Mouse (Mus musculus): ENCODE results near the gene Id4. TPM values are rescaled to one million over a fixed set of nuclear protein-coding genes. Genes with fewer than 3 reads are reported as not detected.

Gene Id4
- total RNA-seq (2014; rRNA removed) (158 and 201 TPM in 2 replicates), polyA plus RNA-seq (2015; fragmentation: Nextera tagmentation; extraction: Ambion mirVana) (95.1 and 116 TPM in 2 replicates)

DNA sequence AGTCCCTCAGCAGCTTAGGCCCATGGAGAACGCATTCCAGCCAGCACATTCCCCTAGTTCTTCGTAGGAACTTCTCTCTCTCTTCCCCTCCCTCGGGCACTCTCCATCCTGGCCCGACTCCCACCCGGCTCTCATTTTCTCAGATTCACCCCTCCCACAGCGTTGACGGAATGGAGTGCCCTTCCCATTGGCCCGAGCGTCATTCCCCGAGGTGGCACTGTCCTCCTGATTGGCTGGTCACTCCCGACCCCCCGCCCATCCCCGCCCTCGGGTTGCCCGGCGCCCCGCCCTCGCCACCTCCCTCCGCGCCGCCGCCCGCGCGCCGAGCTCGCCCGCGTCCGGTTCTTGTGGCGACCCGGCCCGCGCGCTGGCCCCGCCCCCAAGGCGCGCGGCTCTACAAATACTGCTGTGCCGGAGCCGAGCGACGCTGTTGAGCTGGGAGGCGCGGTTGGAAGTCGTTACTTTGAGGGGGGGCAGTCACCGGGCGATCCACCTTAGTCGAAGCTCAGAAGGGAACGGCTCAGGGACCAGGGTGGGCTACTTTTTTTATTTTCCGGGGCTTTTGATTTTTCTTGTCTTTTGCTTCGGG lies at the start of gene Id4:
TSS of gene Id4 (plus strand) at position 539 of the 589 bp plus-strand sequence.
- Histone ChIP-seq H3K9ac (replicated peaks; ENCODE audit: low read length, poor library complexity, severe bottlenecking) (peak within 1 kb of the TSS; percentile 94), H3K4me2 (ENCODE audit: low read depth, low read length, poor library complexity, severe bottlenecking) (peak within 1 kb of the TSS; percentile 53), H3K9me3 (ENCODE audit: low read length) (no peaks in the 10 kb centered on the region), H3K4me3 (ENCODE audit: low read depth, low read length) (peak within 1 kb of the TSS; percentile 87), H3K27ac (ENCODE audit: low read depth, low read length) (peak within 1 kb of the TSS; percentile 93), H3K27me3 (ENCODE audit: insufficient read depth, low read length) (no peaks in the 10 kb centered on the region), H3K4me1 (ENCODE audit: insufficient read depth, low read length) (no peaks in the 10 kb centered on the region), H3K36me3 (ENCODE audit: insufficient read depth, low read length) (no peaks in the 10 kb centered on the region)
- peak; percentile 96 for ATAC-seq (ENCODE audit: low FRiP score)
- peak; percentile 98 for DNase-seq (ENCODE audit: low spot score)
- under 1% methylated on average over 46 of the region's 52 CpGs for WGBS
- peak; percentile 1; the same call in 1 of the 2 replicates for TF ChIP-seq CTCF (IDR thresholded peaks at IDR 0.05)

DNA sequence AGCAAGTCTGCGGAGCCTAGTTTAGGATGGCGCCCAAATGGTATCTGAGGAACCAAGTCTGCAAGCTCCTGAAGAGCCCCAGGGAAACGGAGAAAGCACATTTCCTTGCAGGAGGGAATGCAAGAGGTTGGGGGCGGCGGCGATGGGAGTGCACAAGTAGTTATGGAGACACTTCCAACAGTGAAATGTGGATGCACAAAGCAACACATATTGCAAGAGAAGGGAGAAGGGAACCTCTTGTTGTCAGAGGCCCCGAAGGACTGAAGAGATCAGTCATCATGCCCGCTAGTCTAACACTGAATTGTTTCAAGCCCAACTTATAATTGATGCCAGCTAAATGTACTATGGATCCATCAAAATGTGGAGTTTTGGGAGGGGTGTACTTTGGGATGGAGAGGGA lies 33.9 kb upstream of the Id4 start:
- Histone ChIP-seq H3K4me1 (ENCODE audit: insufficient read depth, low read length) (no peaks in the 10 kb centered on the region), H3K4me2 (ENCODE audit: low read depth, low read length, poor library complexity, severe bottlenecking) (peak overlapping the region; percentile 74), H3K27ac (ENCODE audit: low read depth, low read length) (peak overlapping the region; percentile 43; the same call in 1 of the 2 replicates), H3K36me3 (ENCODE audit: insufficient read depth, low read length) (no peaks in the 10 kb centered on the region), H3K4me3 (ENCODE audit: low read depth, low read length) (peak overlapping the region; percentile 20; the same call in 1 of the 2 replicates), H3K27me3 (ENCODE audit: insufficient read depth, low read length) (no peaks in the 10 kb centered on the region), H3K9me3 (ENCODE audit: low read length) (no peaks in the 10 kb centered on the region), H3K9ac (replicated peaks; ENCODE audit: low read length, poor library complexity, severe bottlenecking) (0 out of 2 replicates have a peak overlapping the region, but pooled peaks have one; percentile 13)
- no peak for TF ChIP-seq CTCF (IDR thresholded peaks at IDR 0.05)
- DNase-seq (ENCODE audit: low spot score) (peak; percentile 42), ATAC-seq (ENCODE audit: low FRiP score) (no peak)
- WGBS, result 22% methylated on average over 8 of the region's 8 CpGs

DNA sequence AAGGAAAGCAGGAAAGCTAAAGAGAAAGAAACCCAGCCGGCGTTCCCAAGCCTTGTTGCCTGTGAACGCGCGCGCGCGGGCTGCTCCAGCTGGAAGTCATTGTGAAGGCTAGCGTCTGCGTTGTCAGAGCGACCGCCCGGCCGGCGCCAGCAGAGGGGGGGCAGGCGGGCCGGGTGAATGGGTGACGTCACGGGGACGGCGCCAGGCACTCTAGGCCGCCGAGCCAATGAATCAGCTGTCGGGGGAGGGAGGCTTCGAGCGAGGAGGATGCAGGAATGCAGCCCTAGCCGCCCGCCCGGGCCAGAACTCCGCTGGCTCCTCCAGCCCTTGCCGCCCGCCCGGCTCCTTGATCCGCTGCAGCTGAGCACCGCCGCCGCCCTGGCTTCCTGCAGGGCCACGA lies 33.3 kb upstream of the Id4 start:
- 0% methylated on average over 31 of the region's 38 CpGs for WGBS
- Histone ChIP-seq H3K27ac (ENCODE audit: low read depth, low read length) (peak overlapping the region; percentile 85), H3K4me3 (ENCODE audit: low read depth, low read length) (peak overlapping the region; percentile 41), H3K9me3 (ENCODE audit: low read length) (no peaks in the 10 kb centered on the region), H3K4me1 (ENCODE audit: insufficient read depth, low read length) (no peaks in the 10 kb centered on the region), H3K36me3 (ENCODE audit: insufficient read depth, low read length) (no peaks in the 10 kb centered on the region), H3K4me2 (ENCODE audit: low read depth, low read length, poor library complexity, severe bottlenecking) (peak overlapping the region; percentile 74), H3K9ac (replicated peaks; ENCODE audit: low read length, poor library complexity, severe bottlenecking) (peak overlapping the region; percentile 77), H3K27me3 (ENCODE audit: insufficient read depth, low read length) (no peaks in the 10 kb centered on the region)
- DNase-seq (ENCODE audit: low spot score), result peak; percentile 96
- ATAC-seq (ENCODE audit: low FRiP score), result peak; percentile 99
- peak; percentile 13; the same call in 1 of the 2 replicates for TF ChIP-seq CTCF (IDR thresholded peaks at IDR 0.05)

DNA sequence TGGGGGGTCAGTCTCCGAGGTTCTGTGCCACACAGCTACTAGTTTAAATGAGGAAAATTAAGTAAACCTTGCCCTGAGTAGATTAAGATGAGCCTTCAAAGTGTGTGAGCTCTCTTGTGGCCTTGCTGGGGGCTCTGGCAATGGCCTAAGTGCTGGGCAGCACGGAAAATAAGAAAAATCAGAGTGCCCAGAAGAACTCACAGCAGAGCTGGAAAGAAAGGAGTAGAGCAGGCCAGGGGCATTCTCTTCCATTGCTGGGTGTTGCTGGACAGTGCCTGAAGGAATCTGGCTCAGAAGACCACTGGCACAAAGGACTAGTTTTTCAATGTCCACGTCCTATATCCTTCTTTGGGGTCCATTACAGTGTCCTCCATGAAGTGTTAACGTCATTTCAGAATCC lies 32.9 kb upstream of the Id4 start:
- H3K27me3 ChIP-seq (ENCODE audit: insufficient read depth, low read length), result no peaks in the 10 kb centered on the region
- H3K9me3 ChIP-seq (ENCODE audit: low read length), result no peaks in the 10 kb centered on the region
- ATAC-seq (ENCODE audit: low FRiP score) (peak; percentile 53), DNase-seq (ENCODE audit: low spot score) (no peak)
- TF ChIP-seq CTCF (IDR thresholded peaks at IDR 0.05), result no peak; the same call in 1 of the 2 replicates
- no peaks in the 10 kb centered on the region for H3K36me3 ChIP-seq (ENCODE audit: insufficient read depth, low read length)
- H3K27ac ChIP-seq (ENCODE audit: low read depth, low read length), result peak overlapping the region; percentile 85
- WGBS, result 9% methylated on average over 4 of the region's 4 CpGs
- H3K4me1 ChIP-seq (ENCODE audit: insufficient read depth, low read length), result no peaks in the 10 kb centered on the region
- H3K4me2 ChIP-seq (ENCODE audit: low read depth, low read length, poor library complexity, severe bottlenecking), result peak overlapping the region; percentile 74
- peak overlapping the region; percentile 77 for H3K9ac ChIP-seq (replicated peaks; ENCODE audit: low read length, poor library complexity, severe bottlenecking)
- peak overlapping the region; percentile 41 for H3K4me3 ChIP-seq (ENCODE audit: low read depth, low read length)

DNA sequence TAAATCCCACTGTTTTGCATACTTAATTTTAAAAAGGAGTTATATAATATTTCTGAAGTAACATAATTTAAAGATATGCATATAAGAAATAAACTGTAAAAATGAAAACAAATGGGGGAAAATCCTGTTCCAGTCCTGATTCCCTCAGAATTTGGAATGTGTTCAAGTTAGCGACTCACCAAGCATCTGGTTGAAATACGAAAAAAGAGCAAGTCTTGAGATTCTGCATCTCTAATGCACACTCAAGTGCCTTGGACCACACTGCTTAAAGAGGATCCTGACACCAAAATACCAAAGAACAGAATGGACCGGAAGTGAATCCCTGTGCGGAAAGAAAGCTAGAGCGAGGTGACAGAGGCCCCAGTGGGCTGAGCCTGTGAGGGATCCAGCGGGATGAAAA lies 30.0 kb upstream of the Id4 start:
- Histone ChIP-seq H3K4me3 (ENCODE audit: low read depth, low read length) (no peak overlapping the region), H3K36me3 (ENCODE audit: insufficient read depth, low read length) (no peaks in the 10 kb centered on the region), H3K4me2 (ENCODE audit: low read depth, low read length, poor library complexity, severe bottlenecking) (no peak overlapping the region), H3K27me3 (ENCODE audit: insufficient read depth, low read length) (no peaks in the 10 kb centered on the region), H3K9ac (replicated peaks; ENCODE audit: low read length, poor library complexity, severe bottlenecking) (no peak overlapping the region), H3K4me1 (ENCODE audit: insufficient read depth, low read length) (no peaks in the 10 kb centered on the region), H3K9me3 (ENCODE audit: low read length) (no peaks in the 10 kb centered on the region), H3K27ac (ENCODE audit: low read depth, low read length) (no peak overlapping the region)
- 39% methylated on average over 6 of the region's 6 CpGs for WGBS
- ATAC-seq (ENCODE audit: low FRiP score) (no peak), DNase-seq (ENCODE audit: low spot score) (no peak)
- no peak for TF ChIP-seq CTCF (IDR thresholded peaks at IDR 0.05)

DNA sequence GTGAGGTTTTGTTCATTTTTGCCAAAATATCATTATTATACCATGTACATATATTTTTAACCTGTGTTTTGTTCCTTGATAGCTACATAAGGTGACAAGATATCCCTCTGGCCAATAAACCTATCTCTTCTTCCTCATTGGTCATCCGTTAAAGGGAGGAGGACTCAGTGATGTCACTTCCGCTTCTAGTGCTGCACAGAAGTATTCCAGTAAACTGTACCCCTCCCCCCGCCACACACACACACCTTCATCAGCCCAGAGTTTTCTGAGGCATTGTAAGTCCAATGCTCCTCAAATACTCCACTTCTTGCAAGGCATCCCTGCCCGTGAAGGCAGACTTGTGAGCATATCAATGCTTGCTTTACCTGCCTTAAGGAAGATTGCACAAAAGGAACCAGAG lies 24.6 kb upstream of the Id4 start:
- TF ChIP-seq CTCF (IDR thresholded peaks at IDR 0.05), result no peak
- Histone ChIP-seq H3K36me3 (ENCODE audit: insufficient read depth, low read length) (no peaks in the 10 kb centered on the region), H3K4me3 (ENCODE audit: low read depth, low read length) (no peak overlapping the region), H3K4me1 (ENCODE audit: insufficient read depth, low read length) (no peaks in the 10 kb centered on the region; the same call in 1 of the 2 replicates), H3K9me3 (ENCODE audit: low read length) (no peaks in the 10 kb centered on the region), H3K27me3 (ENCODE audit: insufficient read depth, low read length) (no peaks in the 10 kb centered on the region), H3K9ac (replicated peaks; ENCODE audit: low read length, poor library complexity, severe bottlenecking) (no peak overlapping the region; the same call in 1 of the 2 replicates), H3K27ac (ENCODE audit: low read depth, low read length) (peak overlapping the region; percentile 65), H3K4me2 (ENCODE audit: low read depth, low read length, poor library complexity, severe bottlenecking) (no peak overlapping the region; the same call in 1 of the 2 replicates)
- no peak for DNase-seq (ENCODE audit: low spot score)
- WGBS, result 79% methylated on average over 4 of the region's 4 CpGs
- peak; percentile 41; the same call in 1 of the 2 replicates for ATAC-seq (ENCODE audit: low FRiP score)
